Comparison of ENCODE assay signal across 13 mouse cellular contexts in genomic region chr17:45700496-45701235, GRCm38 (mm10). TPM values are rescaled to one million over a fixed set of nuclear protein-coding genes. Genes with fewer than 3 reads are reported as not detected.
DNase-seq lines count a peak whose midpoint lies in the region; ATAC-seq and TF ChIP-seq lines count a peak whose summit lies in the region.
"Had no signal": no experiment of that assay in that cellular context is flagged by ENCODE, and none has a peak within 500 bp of the region (broad histone marks: within the 10 kb centered on the region; RNA-seq: fewer than 3 reads in every experiment).

No protein-coding gene starts in this region.

- H3K27ac ChIP-seq in kidney, adult 2 months (ENCODE audit: insufficient read depth, low read depth, low read length): no peak overlapping the region
- H3K27ac ChIP-seq in hindbrain, embryonic 12.5 days: peak overlapping the region; percentile 23; the same call in 1 of the 2 replicates
- H3K27ac ChIP-seq: kidney, postnatal 0 days had no signal

- no peak for ATAC-seq in hindbrain, embryonic 12.5 days (ENCODE audit: low FRiP score)
- ATAC-seq: CD4-positive, CD25-positive, alpha-beta regulatory T cell, adult 4 months; forebrain, embryonic 14.5 days had no signal

- no peak overlapping the region for H3K4me3 ChIP-seq in kidney, adult 2 months (ENCODE audit: insufficient read depth, low read depth, low read length)
- H3K4me3 ChIP-seq in hindbrain, embryonic 12.5 days: no peak overlapping the region

- TF ChIP-seq POLR2A in kidney, adult 2 months (IDR thresholded peaks at IDR 0.05; ENCODE audit: low read depth, low read length): no peak

- no peaks in the 10 kb centered on the region for H3K36me3 ChIP-seq in kidney, adult 2 months (ENCODE audit: control insufficient read depth, insufficient read depth, low read length)
- peaks cover 17% of the 10 kb centered on the region for H3K36me3 ChIP-seq in hindbrain, embryonic 12.5 days

- H3K4me1 ChIP-seq in kidney, adult 2 months (ENCODE audit: control insufficient read depth, insufficient read depth, low read length): peaks cover 5% of the 10 kb centered on the region; the same call in 1 of the 2 replicates
- H3K4me1 ChIP-seq in hindbrain, embryonic 12.5 days: peaks cover 4% of the 10 kb centered on the region

- intact Hi-C loops in gastrocnemius, postnatal 14 days (cut with DNase I; ENCODE audit: low total_unique reads): no loop called here

- TF ChIP-seq CTCF in kidney, adult 2 months (conservative IDR thresholded peaks at IDR 0.05; ENCODE audit: insufficient read depth, insufficient read length, low read depth, low read length): no peak

- H3K27me3 ChIP-seq in kidney, adult 2 months (replicated peaks; ENCODE audit: control insufficient read depth, insufficient read depth, low read length): no peaks in the 10 kb centered on the region
- H3K27me3 ChIP-seq in hindbrain, embryonic 12.5 days: no peaks in the 10 kb centered on the region

- 54% methylated on average over 10 of the region's 16 CpGs for WGBS in kidney, adult 2 months
- WGBS in hindbrain, embryonic 12.5 days: 54% methylated on average over 9 of the region's 16 CpGs

- no peak overlapping the region for H3K9ac ChIP-seq in hindbrain, embryonic 12.5 days
- H3K9ac ChIP-seq: lung, embryonic 14.5 days had no signal

- DNase-seq in kidney, adult 2 months: peak; percentile 66
- no peak for DNase-seq in kidney, adult 9 months
- peak; percentile 63 for DNase-seq in gastrocnemius, postnatal 14 days
- peak; percentile 37 to 72 for DNase-seq in lung, postnatal 4 days
- DNase-seq in adrenal gland, adult (ENCODE audit: inconsistent age in 2 of 2, low spot score in 1 of 2): no peak
- no peak for DNase-seq in layer of hippocampus, postnatal 25 days (ENCODE audit: extremely low spot score in 1 of 2, low spot score in 1 of 2)
- DNase-seq in urinary bladder, postnatal 14 days (ENCODE audit: low spot score): no peak
- DNase-seq: lung, embryonic 14.5 days had no signal

- H3K9me3 ChIP-seq in hindbrain, embryonic 12.5 days (replicated peaks): no peaks in the 10 kb centered on the region

- no peak overlapping the region for H3K4me2 ChIP-seq in hindbrain, embryonic 12.5 days (replicated peaks)
- H3K4me2 ChIP-seq: lung, embryonic 14.5 days had no signal

RNA-seq across cellular contexts. Expression of gene Tmem63b, which starts 14.0 kb away (rescaled TPM):
- 77.9 and 90.1 TPM in 2 replicates for polyA plus RNA-seq in kidney, adult 2 months (2012; rRNA removed)
- 10 to 100 TPM; 52.9 to 57.0 TPM for total RNA-seq in gastrocnemius, postnatal 14 days (2021)
- polyA plus RNA-seq in hindbrain, embryonic 12.5 days (2016; fragmentation: Nextera tagmentation; extraction: Ambion mirVana): 102 TPM in 2 replicates
- 100 to 1,000 TPM; 176 to 191 TPM for total RNA-seq in layer of hippocampus, postnatal 25 days (2021)

RNA-seq across cellular contexts. Expression of gene Mrpl14, which starts 14.5 kb away (rescaled TPM):
- 168 and 199 TPM in 2 replicates for polyA plus RNA-seq in kidney, adult 2 months (2012; rRNA removed)
- 10 to 100 TPM; 83.3 to 86.3 TPM for total RNA-seq in gastrocnemius, postnatal 14 days (2021)
- polyA plus RNA-seq in hindbrain, embryonic 12.5 days (2016; fragmentation: Nextera tagmentation; extraction: Ambion mirVana): 98.1 and 110 TPM in 2 replicates
- total RNA-seq in layer of hippocampus, postnatal 25 days (2021): 10 to 100 TPM; 40.0 to 40.9 TPM

RNA-seq across cellular contexts. Expression of gene 1600014C23Rik, which starts 33.0 kb away (rescaled TPM):
- polyA plus RNA-seq in kidney, adult 2 months (2012; rRNA removed): not detected in 2 replicates
- not detected for total RNA-seq in gastrocnemius, postnatal 14 days (2021)
- polyA plus RNA-seq in hindbrain, embryonic 12.5 days (2016; fragmentation: Nextera tagmentation; extraction: Ambion mirVana): not detected in 2 replicates
- under 1 TPM in 1 of 2 experiments, not detected in 1; 0.59 TPM for total RNA-seq in layer of hippocampus, postnatal 25 days (2021)
- polyA plus RNA-seq: CD4-positive, CD25-positive, alpha-beta regulatory T cell, adult 4 months; lung, embryonic 14.5 days; neural tube, embryonic 14.5 days had no signal

RNA-seq across cellular contexts. Expression of gene Capn11, which starts 41.5 kb away (rescaled TPM):
- 0.04 and 0.16 TPM in 2 replicates for polyA plus RNA-seq in kidney, adult 2 months (2012; rRNA removed)
- under 1 TPM; 0.10 to 0.13 TPM for total RNA-seq in gastrocnemius, postnatal 14 days (2021)
- polyA plus RNA-seq in hindbrain, embryonic 12.5 days (2016; fragmentation: Nextera tagmentation; extraction: Ambion mirVana): 1.4 and 2.4 TPM in 2 replicates
- total RNA-seq in layer of hippocampus, postnatal 25 days (2021): under 1 TPM; 0.19 to 0.20 TPM
- polyA plus RNA-seq: kidney, postnatal 0 days; lung, embryonic 14.5 days; neural tube, embryonic 14.5 days had no signal

Comparison
In these comparisons a context has a peak if more than half of its experiments do, and no peak if none do; other contexts are left out.
1. DNase-seq: peak in kidney, adult 2 months (single experiment), gastrocnemius, postnatal 14 days (single experiment) and lung, postnatal 4 days (2 of 2); none in kidney, adult 9 months (single experiment), adrenal gland, adult (0 of 2), layer of hippocampus, postnatal 25 days (0 of 2) and urinary bladder, postnatal 14 days (single experiment).